Mouse (Mus musculus): ENCODE measurements at regions not wholly inside any gene's neighbourhood (a gene's known extent, or its start where the extent isn't known, plus 50 kb on each side); places are given as distances from the start of the nearest gene placed in this dataset.
A peak's percentile ranks its signal among the peaks of the same experiment; 100 is the strongest.

GRCm38 (mm10) chr13:99097606-99098545, 86.7 kb upstream of the Zfp366 start:
- peak; percentile 71 for DNase-seq (ENCODE audit: low read depth, low spot score)

GRCm38 (mm10) chr13:99096837-99097236, 87.8 kb upstream of the Zfp366 start:
- DNase-seq (ENCODE audit: low read depth, low spot score), result no peak

GRCm38 (mm10) chr13:99095006-99095405, 89.6 kb upstream of the Zfp366 start:
- DNase-seq (ENCODE audit: low read depth, low spot score), result no peak

GRCm38 (mm10) chr13:99094221-99094620, 90.4 kb upstream of the Zfp366 start:
- no peak for DNase-seq (ENCODE audit: low read depth, low spot score)

GRCm38 (mm10) chr13:99093269-99093668, 91.4 kb upstream of the Zfp366 start:
- DNase-seq (ENCODE audit: low read depth, low spot score), result peak; percentile 86

GRCm38 (mm10) chr13:99092279-99092930, 92.2 kb upstream of the Zfp366 start:
- no peak for DNase-seq (ENCODE audit: low read depth, low spot score)

- no peak for DNase-seq (ENCODE audit: low read depth, low spot score)
Observed at GRCm38 (mm10) chr13:99091562-99092278, 92.9 kb upstream of the Zfp366 start.

GRCm38 (mm10) chr13:99090361-99090760, 94.3 kb upstream of the Zfp366 start:
- DNase-seq (ENCODE audit: low read depth, low spot score), result peak; percentile 71

GRCm38 (mm10) chr13:99088285-99088684, 96.3 kb upstream of the Zfp366 start:
- no peak for DNase-seq (ENCODE audit: low read depth, low spot score)

- DNase-seq (ENCODE audit: low read depth, low spot score), result no peak
Observed at GRCm38 (mm10) chr13:99079331-99079761, 95.0 kb upstream of the 1700024P04Rik start.

- no peak for DNase-seq (ENCODE audit: low read depth, low spot score)
Observed at GRCm38 (mm10) chr13:99078643-99079042, 94.3 kb upstream of the 1700024P04Rik start.

GRCm38 (mm10) chr13:99077039-99077749, 92.8 kb upstream of the 1700024P04Rik start:
- DNase-seq (ENCODE audit: low read depth, low spot score), result no peak

GRCm38 (mm10) chr13:99075467-99075866, 91.1 kb upstream of the 1700024P04Rik start:
- DNase-seq (ENCODE audit: low read depth, low spot score), result peak; percentile 31

GRCm38 (mm10) chr13:99071821-99072414, 87.6 kb upstream of the 1700024P04Rik start:
- DNase-seq (ENCODE audit: low read depth, low spot score), result no peak

GRCm38 (mm10) chr13:99071413-99071812, 87.0 kb upstream of the 1700024P04Rik start:
- DNase-seq (ENCODE audit: low read depth, low spot score), result no peak

- DNase-seq (ENCODE audit: low read depth, low spot score), result no peak
Observed at GRCm38 (mm10) chr13:99069767-99070166, 85.4 kb upstream of the 1700024P04Rik start.

- no peak for DNase-seq (ENCODE audit: low read depth, low spot score)
Observed at GRCm38 (mm10) chr13:99067504-99067903, 83.1 kb upstream of the 1700024P04Rik start.

GRCm38 (mm10) chr13:99063431-99063830, 79.1 kb upstream of the 1700024P04Rik start:
- no peak for DNase-seq (ENCODE audit: low read depth, low spot score)

- no peak for DNase-seq (ENCODE audit: low read depth, low spot score)
Observed at GRCm38 (mm10) chr13:99062936-99063335, 78.6 kb upstream of the 1700024P04Rik start.

GRCm38 (mm10) chr13:99058131-99058970, 74.0 kb upstream of the 1700024P04Rik start:
- DNase-seq (ENCODE audit: low read depth, low spot score), result no peak

Measured in ES-CJ7 (cell line).